Mouse (Mus musculus) myocyte (in vitro differentiated cells): ENCODE results near the gene Ubox5. TPM values are rescaled to one million over a fixed set of nuclear protein-coding genes. Genes with fewer than 3 reads are reported as not detected.

Experiments
- H3K27me3 ChIP-seq: one replicate; pipeline ENCODE4 v1.6.1; 2011; ENCODE audit not compliant: control insufficient read depth, insufficient read depth, insufficient read length
- H3K36me3 ChIP-seq: one replicate; pipeline ENCODE4 v1.6.1; 2011; ENCODE audit not compliant: control insufficient read depth, insufficient read depth
- H3K4me2 ChIP-seq: one replicate; pipeline ENCODE4 v1.6.1; 2011; ENCODE audit warnings: low read depth, control low read depth
- H3K4me3 ChIP-seq: one replicate; pipeline ENCODE4 v1.5.1; 2011; ENCODE audit warnings: mild to moderate bottlenecking, control low read depth, moderate library complexity
- H3K79me2 ChIP-seq: one replicate; pipeline ENCODE4 v1.6.1; 2011; ENCODE audit not compliant: control insufficient read depth, insufficient read depth
- H3ac ChIP-seq: one replicate; pipeline ENCODE4 v1.6.1; 2011; ENCODE audit not compliant: control insufficient read depth, insufficient read length
- CEBPB ChIP-seq: IDR thresholded peaks from 2 replicates; pipeline ENCODE4 v1.6.1; 2011; ENCODE audit warnings: mild to moderate bottlenecking, moderate library complexity; ENCODE audit not compliant: poor library complexity, insufficient read depth, severe bottlenecking
- E2F4 ChIP-seq: IDR thresholded peaks from one replicate; pipeline ENCODE4 v1.6.1; 2011; ENCODE audit warnings: mild to moderate bottlenecking, control low read depth, moderate library complexity; ENCODE audit not compliant: insufficient read depth
- MAX ChIP-seq: IDR thresholded peaks from one replicate; pipeline ENCODE4 v1.6.1; 2011; ENCODE audit warnings: low read depth, mild to moderate bottlenecking, control low read depth
- MYOD1 ChIP-seq, 3 experiments: IDR thresholded peaks; one replicate each; pipeline ENCODE4 v1.6.1; 2011; ENCODE audit warnings: control low read depth in 2 of 3, low read depth in 2 of 3, mild to moderate bottlenecking in 2 of 3, moderate library complexity in 1 of 3; ENCODE audit not compliant: insufficient read length in 2 of 3, control insufficient read depth in 1 of 3
- MYOG ChIP-seq, 3 experiments: IDR thresholded peaks; one replicate each; pipeline ENCODE4 v1.6.1; 2011; ENCODE audit warnings: control low read depth in 2 of 3, low read depth in 2 of 3, mild to moderate bottlenecking in 2 of 3; ENCODE audit not compliant: insufficient read length in 2 of 3, control insufficient read depth in 1 of 3, insufficient read depth in 1 of 3
- POLR2A ChIP-seq: IDR thresholded peaks from one replicate; pipeline ENCODE4 v1.6.1; 2011; ENCODE audit warnings: low read depth, mild to moderate bottlenecking, control low read depth, moderate library complexity; ENCODE audit not compliant: insufficient read length
- POLR2AphosphoS2 ChIP-seq: IDR thresholded peaks from one replicate; pipeline ENCODE4 v1.6.1; 2011; ENCODE audit warnings: low read depth, control low read depth; ENCODE audit not compliant: insufficient read length
- REST ChIP-seq: IDR thresholded peaks from one replicate; pipeline ENCODE4 v1.6.1; 2011; ENCODE audit warnings: mild to moderate bottlenecking, control low read depth, moderate library complexity; ENCODE audit not compliant: insufficient read depth, insufficient read length
- SRF ChIP-seq: IDR thresholded peaks from one replicate; pipeline ENCODE4 v1.6.1; 2011; ENCODE audit warnings: low read depth; ENCODE audit not compliant: control insufficient read depth, insufficient read length
- TCF12 ChIP-seq: IDR thresholded peaks from one replicate; pipeline ENCODE4 v1.6.1; 2011; ENCODE audit warnings: mild to moderate bottlenecking, control low read depth; ENCODE audit not compliant: poor library complexity, insufficient read depth, severe bottlenecking
- TCF3 ChIP-seq: IDR thresholded peaks from one replicate; pipeline ENCODE4 v1.6.1; 2011; ENCODE audit warnings: low read depth, control low read depth; ENCODE audit not compliant: insufficient read length
- USF1 ChIP-seq: IDR thresholded peaks from one replicate; pipeline ENCODE4 v1.6.1; 2011; ENCODE audit warnings: low read depth, mild to moderate bottlenecking, control low read depth, moderate library complexity
- polyA plus RNA-seq: library from polyadenylated mRNA; unstranded; fragments of >200 nt; fragmentation: generic; extraction: Trizol; gene quantifications from one replicate; pipeline ENCODE4 v1.2.1, GENCODE M21; 2012; ENCODE audit warnings: missing spikeins

Gene Ubox5
- polyA plus RNA-seq, 1 experiment: 5.4 TPM

DNA sequence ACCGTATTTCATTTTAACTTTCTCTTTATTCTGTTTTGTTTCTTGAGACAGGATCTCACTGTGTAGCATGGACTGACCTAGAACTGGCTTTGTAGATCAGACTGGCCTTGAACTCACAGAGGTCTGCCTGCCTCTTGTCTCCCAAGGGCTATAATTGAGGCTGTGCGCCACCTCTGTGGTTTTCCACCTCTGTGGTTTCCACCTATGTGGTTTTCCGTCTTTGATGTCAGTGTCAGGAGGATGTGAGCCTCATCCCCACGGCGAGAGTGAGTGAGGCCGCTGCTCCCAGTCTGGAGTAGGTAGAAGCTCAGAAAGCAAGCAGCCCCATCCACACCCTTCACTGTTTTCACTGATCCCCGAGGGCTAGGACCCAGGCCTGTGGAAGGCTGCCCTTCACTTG lies 75.0 kb downstream of the Ubox5 start:
- H3K4me2 ChIP-seq: no peak overlapping the region
- H3K4me3 ChIP-seq: no peak overlapping the region
- TF ChIP-seq REST (no peak), POLR2A (no peak), MYOD1 (IDR thresholded peaks at IDR 0.05; ENCODE audit: control insufficient read depth in 1 of 3, insufficient read length in 2 of 3, low read depth in 2 of 3) (no peak), TCF3 (no peak), MYOG (IDR thresholded peaks at IDR 0.05; ENCODE audit: control insufficient read depth in 1 of 3, insufficient read depth in 1 of 3, insufficient read length in 2 of 3, low read depth in 2 of 3) (no peak)
- no peaks in the 10 kb centered on the region for H3K27me3 ChIP-seq
- H3K79me2 ChIP-seq: no peaks in the 10 kb centered on the region
- peaks cover 22% of the 10 kb centered on the region for H3K36me3 ChIP-seq
- no peak overlapping the region for H3ac ChIP-seq

GRCm38 (mm10) chr2:130546957-130547356 lies 82.9 kb downstream of the Ubox5 start:
- TF ChIP-seq REST (no peak), MYOD1 (IDR thresholded peaks at IDR 0.05; ENCODE audit: control insufficient read depth in 1 of 3, insufficient read length in 2 of 3, low read depth in 2 of 3) (no peak), MAX (no peak), USF1 (no peak), POLR2AphosphoS2 (no peak), TCF12 (no peak), MYOG (IDR thresholded peaks at IDR 0.05; ENCODE audit: control insufficient read depth in 1 of 3, insufficient read depth in 1 of 3, insufficient read length in 2 of 3, low read depth in 2 of 3) (no peak), POLR2A (no peak)
- H3ac ChIP-seq: no peak overlapping the region
- no peak overlapping the region for H3K4me2 ChIP-seq
- H3K36me3 ChIP-seq: peaks cover 42% of the 10 kb centered on the region
- no peaks in the 10 kb centered on the region for H3K27me3 ChIP-seq
- no peaks in the 10 kb centered on the region for H3K79me2 ChIP-seq
- H3K4me3 ChIP-seq: no peak overlapping the region

DNA sequence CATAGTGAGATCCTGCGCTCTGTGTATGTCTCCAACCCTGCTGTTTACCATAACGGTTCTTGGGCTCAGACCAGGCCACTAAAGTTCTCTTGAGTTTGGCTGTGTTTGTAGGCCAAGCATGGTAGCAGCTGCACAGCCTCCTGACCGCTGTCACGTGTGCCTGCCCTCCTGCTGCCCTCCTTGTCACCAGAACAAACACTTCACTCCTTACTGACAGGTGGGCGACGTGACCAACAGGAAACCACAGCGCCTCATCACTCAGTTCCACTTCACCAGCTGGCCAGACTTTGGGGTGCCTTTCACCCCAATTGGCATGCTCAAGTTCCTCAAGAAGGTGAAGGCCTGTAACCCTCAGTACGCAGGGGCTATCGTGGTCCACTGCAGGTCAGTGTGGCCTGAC lies 89.6 kb downstream of the Ubox5 start:
- Histone ChIP-seq H3ac (no peak overlapping the region), H3K27me3 (no peaks in the 10 kb centered on the region), H3K36me3 (peaks cover 63% of the 10 kb centered on the region), H3K79me2 (no peaks in the 10 kb centered on the region), H3K4me2 (no peak overlapping the region), H3K4me3 (no peak overlapping the region)
- TF ChIP-seq TCF12 (no peak), CEBPB (no peak), MYOG (IDR thresholded peaks at IDR 0.05; ENCODE audit: control insufficient read depth in 1 of 3, insufficient read depth in 1 of 3, insufficient read length in 2 of 3, low read depth in 2 of 3) (peak in 2 of 3 experiments; percentile 11 to 58), REST (no peak), MAX (no peak), TCF3 (no peak), MYOD1 (IDR thresholded peaks at IDR 0.05; ENCODE audit: control insufficient read depth in 1 of 3, insufficient read length in 2 of 3, low read depth in 2 of 3) (peak in 1 of 3 experiments; percentile 36), E2F4 (no peak), POLR2A (no peak), SRF (no peak), POLR2AphosphoS2 (no peak), USF1 (no peak)

Other genes with a start within 250 kb of the Ubox5 start
- 0.34 TPM for gene Cpxm1, start 232.5 kb downstream of the Ubox5 start, polyA plus RNA-seq
- 0.04 TPM for gene Gm28372, start 224.8 kb downstream of the Ubox5 start, polyA plus RNA-seq
- not detected for gene 1700020A23Rik, start 224.8 kb downstream of the Ubox5 start, polyA plus RNA-seq
- not detected for gene Tmem239, start 223.6 kb downstream of the Ubox5 start, polyA plus RNA-seq
- gene Vps16, start 205.7 kb downstream of the Ubox5 start, polyA plus RNA-seq: 43.6 TPM
- gene Pced1a, start 205.3 kb downstream of the Ubox5 start, polyA plus RNA-seq: 10.9 TPM
- 57.9 TPM for gene Ptpra, start 179.8 kb downstream of the Ubox5 start, polyA plus RNA-seq
- 86.9 TPM for gene Mrps26, start 66.3 kb downstream of the Ubox5 start, polyA plus RNA-seq
- gene Oxt, start 53.9 kb downstream of the Ubox5 start, polyA plus RNA-seq: not detected
- not detected for gene Avp, start 47.5 kb downstream of the Ubox5 start, polyA plus RNA-seq
- 5.9 TPM for gene Fastkd5, start within 50 bp of the Ubox5 start, polyA plus RNA-seq
- 13.3 TPM for gene Lzts3, start 12.8 kb upstream of the Ubox5 start, polyA plus RNA-seq
- 137 TPM for gene Ddrgk1, start 34.6 kb upstream of the Ubox5 start, polyA plus RNA-seq
- gene Itpa, start 37.6 kb upstream of the Ubox5 start, polyA plus RNA-seq: 54.4 TPM
- gene Slc4a11, start 67.5 kb upstream of the Ubox5 start, polyA plus RNA-seq: 1.4 TPM